Mouse (Mus musculus): ENCODE results near the gene Timm8b. TPM values are rescaled to one million over a fixed set of nuclear protein-coding genes. Genes with fewer than 3 reads are reported as not detected.

Gene Timm8b
- total and polyA plus RNA-seq, 3 experiments = 119 to 244 (median 160) TPM

GRCm38 (mm10) chr9:50585145-50585818 is 18.4 kb upstream of the Timm8b start:
- in situ Hi-C loops (cut with MboI; ENCODE audit: low pct_ligation_motif_present, low pct_unique_long_range_greater_than_20kb, low sequenced_read_pairs) = loop anchor here (5.0 kb wide), 1 partner anchor 48 kb away; no protein-coding TSS in a partner anchor
- Histone ChIP-seq H3K79me2 (replicated peaks; ENCODE audit: control insufficient read depth, extremely low read depth, insufficient read depth, poor library complexity, severe bottlenecking) (no peaks in the 10 kb centered on the region), H3K9ac (ENCODE audit: insufficient read depth, low read depth) (no peak overlapping the region), H3K36me3 (replicated peaks in 1 of 2; ENCODE audit: control insufficient read depth in 1 of 2, insufficient read depth in 1 of 2, low read length in 1 of 2) (no peaks in the 10 kb centered on the region), H3K4me1 (ENCODE audit: control insufficient read depth in 1 of 2, insufficient read depth in 2 of 2) (peaks cover 0 to 4% of the 10 kb centered on the region in 2 experiments; a peak in 2 of 4 replicates), H3K27ac (ENCODE audit: insufficient read depth, low read depth) (no peak overlapping the region), H3K4me3 (replicated peaks in 1 of 3; ENCODE audit: low read depth in 2 of 3, low read length in 2 of 3, poor library complexity in 1 of 3) (no peak overlapping the region), H3K9me3 (replicated peaks; ENCODE audit: low read length) (no peaks in the 10 kb centered on the region), H3K4me2 (ENCODE audit: insufficient read depth, low read depth, poor library complexity, severe bottlenecking) (no peak overlapping the region), H3K27me3 (replicated peaks) (no peaks in the 10 kb centered on the region)
- no peak for DNase-seq (ENCODE audit: extremely low read depth)
- TF ChIP-seq ZMIZ1 (IDR thresholded peaks at IDR 0.05; ENCODE audit: low read depth, low read length) (no peak), MAFK (IDR thresholded peaks at IDR 0.05; ENCODE audit: insufficient replicate concordance, low read length) (no peak), NRF1 (IDR thresholded peaks at IDR 0.05; ENCODE audit: low read depth, low read length) (no peak), USF1 (IDR thresholded peaks at IDR 0.05; ENCODE audit: low read depth, low read length) (no peak), TCF12 (IDR thresholded peaks at IDR 0.05; ENCODE audit: low read depth, low read length) (no peak), SIN3A (IDR thresholded peaks at IDR 0.05; ENCODE audit: low read length) (no peak), KAT2A (IDR thresholded peaks at IDR 0.05; ENCODE audit: insufficient replicate concordance, low read length) (no peak), CHD1 (IDR thresholded peaks at IDR 0.05; ENCODE audit: low read depth, low read length) (no peak), NELFE (IDR thresholded peaks at IDR 0.05; ENCODE audit: low read depth, low read length) (no peak), MYC (IDR thresholded peaks at IDR 0.05; ENCODE audit: low read depth, low read length) (no peak), MXI1 (IDR thresholded peaks at IDR 0.05; ENCODE audit: low read depth, low read length) (no peak), HCFC1 (IDR thresholded peaks at IDR 0.05; ENCODE audit: low read depth, low read length) (no peak), JUN (IDR thresholded peaks at IDR 0.05; ENCODE audit: insufficient read depth, low read depth, low read length) (no peak)
- dilution Hi-C loops (cut with MboI; ENCODE audit: extremely low pct_ligation_motif_present, extremely low pct_unique_long_range_greater_than_20kb, low sequenced_read_pairs) = no loop called here

GRCm38 (mm10) chr9:50586955-50587354 is 16.8 kb upstream of the Timm8b start:
- Histone ChIP-seq H3K9me3 (replicated peaks; ENCODE audit: low read length) (no peaks in the 10 kb centered on the region), H3K27ac (ENCODE audit: insufficient read depth, low read depth) (no peak overlapping the region), H3K36me3 (replicated peaks in 1 of 2; ENCODE audit: control insufficient read depth in 1 of 2, insufficient read depth in 1 of 2, low read length in 1 of 2) (no peaks in the 10 kb centered on the region), H3K4me3 (replicated peaks in 1 of 3; ENCODE audit: low read depth in 2 of 3, low read length in 2 of 3, poor library complexity in 1 of 3) (no peak overlapping the region), H3K27me3 (replicated peaks) (no peaks in the 10 kb centered on the region), H3K79me2 (replicated peaks; ENCODE audit: control insufficient read depth, extremely low read depth, insufficient read depth, poor library complexity, severe bottlenecking) (no peaks in the 10 kb centered on the region), H3K9ac (ENCODE audit: insufficient read depth, low read depth) (no peak overlapping the region), H3K4me2 (ENCODE audit: insufficient read depth, low read depth, poor library complexity, severe bottlenecking) (no peak overlapping the region), H3K4me1 (ENCODE audit: control insufficient read depth in 1 of 2, insufficient read depth in 2 of 2) (peaks cover 5 to 16% of the 10 kb centered on the region in 2 experiments)
- no peak for DNase-seq (ENCODE audit: extremely low read depth)
- dilution Hi-C loops (cut with MboI; ENCODE audit: extremely low pct_ligation_motif_present, extremely low pct_unique_long_range_greater_than_20kb, low sequenced_read_pairs) (no loop called here), in situ Hi-C loops (cut with MboI; ENCODE audit: low pct_ligation_motif_present, low pct_unique_long_range_greater_than_20kb, low sequenced_read_pairs) (loop anchor here (5.0 kb wide), 1 partner anchor 50 kb away; no protein-coding TSS in a partner anchor)
- TF ChIP-seq MXI1 (IDR thresholded peaks at IDR 0.05; ENCODE audit: low read depth, low read length) = no peak
- no peak for TF ChIP-seq USF1 (IDR thresholded peaks at IDR 0.05; ENCODE audit: low read depth, low read length)
- no peak for TF ChIP-seq HCFC1 (IDR thresholded peaks at IDR 0.05; ENCODE audit: low read depth, low read length)
- no peak for TF ChIP-seq POLR2AphosphoS2 (IDR thresholded peaks at IDR 0.05; ENCODE audit: low read depth, low read length)
- no peak for TF ChIP-seq POLR2A (IDR thresholded peaks at IDR 0.05; ENCODE audit: low read depth, low read length)
- TF ChIP-seq CHD1 (IDR thresholded peaks at IDR 0.05; ENCODE audit: low read depth, low read length) = no peak
- TF ChIP-seq MAZ (IDR thresholded peaks at IDR 0.05; ENCODE audit: low read depth, low read length) = no peak
- no peak for TF ChIP-seq CHD2 (IDR thresholded peaks at IDR 0.05; ENCODE audit: low read length)
- TF ChIP-seq GABPA (IDR thresholded peaks at IDR 0.05; ENCODE audit: insufficient replicate concordance, low read depth, low read length) = no peak
- no peak for TF ChIP-seq ELF1 (IDR thresholded peaks at IDR 0.05; ENCODE audit: low read depth, low read length)
- no peak for TF ChIP-seq SMC3 (IDR thresholded peaks at IDR 0.05; ENCODE audit: low read depth, low read length)
- no peak for TF ChIP-seq RCOR1 (conservative IDR thresholded peaks at IDR 0.05; ENCODE audit: low read depth, low read length)
- TF ChIP-seq ZMIZ1 (IDR thresholded peaks at IDR 0.05; ENCODE audit: low read depth, low read length) = no peak
- TF ChIP-seq RAD21 (IDR thresholded peaks at IDR 0.05; ENCODE audit: low read depth, low read length) = no peak
- TF ChIP-seq ZNF384 (IDR thresholded peaks at IDR 0.05; ENCODE audit: low read depth, low read length) = no peak
- no peak for TF ChIP-seq UBTF (IDR thresholded peaks at IDR 0.05; ENCODE audit: low read depth, low read length)
- no peak for TF ChIP-seq JUN (IDR thresholded peaks at IDR 0.05; ENCODE audit: insufficient read depth, low read depth, low read length)
